8 mouse cellular contexts compared by ENCODE assay signal in genomic region chr3:113630564-113630963, GRCm38 (mm10). TPM values are rescaled to one million over a fixed set of nuclear protein-coding genes. Genes with fewer than 3 reads are reported as not detected.
A peak's percentile ranks its signal among the peaks of the same experiment; 100 is the strongest.
DNase-seq lines count a peak whose midpoint lies in the region; ATAC-seq and TF ChIP-seq lines count a peak whose summit lies in the region.

No protein-coding gene starts in this region.

- peak; percentile 13; the same call in 1 of the 2 replicates for ATAC-seq in kidney, embryonic 15.5 days (replicated peaks; ENCODE audit: low FRiP score)
- peak; percentile 43; the same call in 1 of the 2 replicates for ATAC-seq in G1E (ENCODE audit: extremely low read depth, insufficient number of reproducible peaks, low FRiP score, poor library complexity, severe bottlenecking)
- ATAC-seq in embryonic facial prominence, embryonic 15.5 days (ENCODE audit: insufficient number of reproducible peaks, low FRiP score, low TSS enrichment, low read depth) = no peak
- ATAC-seq in intestine, embryonic 16.5 days = peak; percentile 8; the same call in 1 of the 2 replicates
- ATAC-seq in midbrain, postnatal 0 days (ENCODE audit: low FRiP score) = peak; percentile 33; the same call in 1 of the 2 replicates

- no peak for DNase-seq in kidney, postnatal 14 days
- DNase-seq in G1E (ENCODE audit: low spot score) = peak; percentile 6
- peak; percentile 23 for DNase-seq in midbrain, postnatal 0 days (ENCODE audit: low spot score)
- DNase-seq in urinary bladder, postnatal 4 days (ENCODE audit: low spot score in 2 of 2) = no peak
- DNase-seq in frontal cortex, postnatal 14 days (ENCODE audit: low spot score in 2 of 2) = no peak

- peak overlapping the region; percentile 83 for H3K9ac ChIP-seq in kidney, embryonic 15.5 days
- peak overlapping the region; percentile 83 for H3K9ac ChIP-seq in embryonic facial prominence, embryonic 15.5 days
- H3K9ac ChIP-seq in intestine, embryonic 16.5 days (ENCODE audit: low read depth, low read length) = peak overlapping the region; percentile 92
- peak overlapping the region; percentile 92 for H3K9ac ChIP-seq in midbrain, postnatal 0 days (replicated peaks; ENCODE audit: low read length, poor library complexity, severe bottlenecking)

- peak overlapping the region; percentile 100 for H3K27ac ChIP-seq in kidney, embryonic 15.5 days
- peak overlapping the region; percentile 100 for H3K27ac ChIP-seq in embryonic facial prominence, embryonic 15.5 days (replicated peaks)
- H3K27ac ChIP-seq in intestine, embryonic 16.5 days (ENCODE audit: low read length) = peak overlapping the region; percentile 100
- H3K27ac ChIP-seq in midbrain, postnatal 0 days (ENCODE audit: low read depth, low read length) = peak overlapping the region; percentile 99

- WGBS in kidney, embryonic 15.5 days = 13% methylated on average over 13 of the region's 13 CpGs
- 14% methylated on average over 13 of the region's 13 CpGs for WGBS in embryonic facial prominence, embryonic 15.5 days
- WGBS in intestine, embryonic 16.5 days = 7% methylated on average over 13 of the region's 13 CpGs
- 13% methylated on average over 13 of the region's 13 CpGs for WGBS in midbrain, postnatal 0 days

- H3K4me2 ChIP-seq in kidney, embryonic 15.5 days = peak overlapping the region; percentile 69
- H3K4me2 ChIP-seq in embryonic facial prominence, embryonic 15.5 days (replicated peaks) = peak overlapping the region; percentile 60
- peak overlapping the region; percentile 62 for H3K4me2 ChIP-seq in intestine, embryonic 16.5 days (ENCODE audit: low read depth, low read length)
- peak overlapping the region; percentile 66 for H3K4me2 ChIP-seq in midbrain, postnatal 0 days (ENCODE audit: low read depth, low read length, poor library complexity, severe bottlenecking)

- peaks cover 8% of the 10 kb centered on the region for H3K4me1 ChIP-seq in kidney, embryonic 15.5 days
- peaks cover 15% of the 10 kb centered on the region for H3K4me1 ChIP-seq in G1E (ENCODE audit: insufficient read depth, low read depth, low read length)
- peaks cover 6% of the 10 kb centered on the region; the same call in 1 of the 2 replicates for H3K4me1 ChIP-seq in embryonic facial prominence, embryonic 15.5 days
- H3K4me1 ChIP-seq in intestine, embryonic 16.5 days (ENCODE audit: control insufficient read depth, insufficient read depth, low read length) = 0 out of 2 replicates have a peak, but pooled peaks cover 2% of the 10 kb centered on the region
- H3K4me1 ChIP-seq in midbrain, postnatal 0 days (ENCODE audit: insufficient read depth, low read length) = no peaks in the 10 kb centered on the region

- H3K36me3 ChIP-seq in kidney, embryonic 15.5 days = peaks cover 13% of the 10 kb centered on the region
- H3K36me3 ChIP-seq in G1E (replicated peaks) = peaks cover 11% of the 10 kb centered on the region
- peaks cover 5% of the 10 kb centered on the region; the same call in 1 of the 2 replicates for H3K36me3 ChIP-seq in embryonic facial prominence, embryonic 15.5 days
- no peaks in the 10 kb centered on the region for H3K36me3 ChIP-seq in intestine, embryonic 16.5 days (ENCODE audit: control insufficient read depth, insufficient read depth, low read length)
- H3K36me3 ChIP-seq in midbrain, postnatal 0 days (ENCODE audit: insufficient read depth, low read length) = peaks cover 2% of the 10 kb centered on the region; the same call in 1 of the 2 replicates

- no peaks in the 10 kb centered on the region for H3K9me3 ChIP-seq in kidney, embryonic 15.5 days (replicated peaks)
- no peaks in the 10 kb centered on the region for H3K9me3 ChIP-seq in G1E (replicated peaks)
- no peaks in the 10 kb centered on the region for H3K9me3 ChIP-seq in embryonic facial prominence, embryonic 15.5 days (replicated peaks)
- H3K9me3 ChIP-seq in intestine, embryonic 16.5 days (ENCODE audit: control insufficient read depth, low read length) = no peaks in the 10 kb centered on the region
- H3K9me3 ChIP-seq in midbrain, postnatal 0 days (ENCODE audit: low read length) = no peaks in the 10 kb centered on the region

- no peaks in the 10 kb centered on the region for H3K27me3 ChIP-seq in kidney, embryonic 15.5 days
- H3K27me3 ChIP-seq in G1E (ENCODE audit: insufficient read depth, low read length) = no peaks in the 10 kb centered on the region
- H3K27me3 ChIP-seq in embryonic facial prominence, embryonic 15.5 days = no peaks in the 10 kb centered on the region
- H3K27me3 ChIP-seq in intestine, embryonic 16.5 days (replicated peaks; ENCODE audit: control insufficient read depth, insufficient read depth, low read length) = no peaks in the 10 kb centered on the region
- H3K27me3 ChIP-seq in midbrain, postnatal 0 days (ENCODE audit: insufficient read depth, low read length) = no peaks in the 10 kb centered on the region

- no peak for TF ChIP-seq CTCF in G1E (IDR thresholded peaks at IDR 0.05; ENCODE audit: low read depth, low read length)
- peak; percentile 23; the same call in 1 of the 2 replicates for TF ChIP-seq CTCF in midbrain, postnatal 0 days (IDR thresholded peaks at IDR 0.05)

- peak overlapping the region; percentile 82 for H3K4me3 ChIP-seq in kidney, embryonic 15.5 days (replicated peaks)
- H3K4me3 ChIP-seq in G1E (ENCODE audit: low read depth, low read length) = peak overlapping the region; percentile 82
- peak overlapping the region; percentile 64 for H3K4me3 ChIP-seq in embryonic facial prominence, embryonic 15.5 days (replicated peaks)
- peak overlapping the region; percentile 81 for H3K4me3 ChIP-seq in intestine, embryonic 16.5 days (ENCODE audit: low read length)
- H3K4me3 ChIP-seq in midbrain, postnatal 0 days (ENCODE audit: low read depth, low read length) = peak overlapping the region; percentile 74

RNA-seq across cellular contexts. Expression of gene Rnpc3, which starts 0.6 kb away (rescaled TPM):
- polyA plus RNA-seq in kidney, embryonic 15.5 days (2015; fragmentation: Nextera tagmentation; extraction: Ambion mirVana) = 35.2 and 40.5 TPM in 2 replicates
- total RNA-seq in G1E (2014; fragmentation: Nextera tagmentation) = 57.8 and 63.0 TPM in 2 replicates
- total RNA-seq in G1E (2017) = 57.4 and 72.2 TPM in 2 replicates
- 9.3 and 11.3 TPM in 2 replicates for polyA plus RNA-seq in G1E (2012)
- 32.8 and 33.2 TPM in 2 replicates for polyA plus RNA-seq in embryonic facial prominence, embryonic 15.5 days (2015; fragmentation: Nextera tagmentation; extraction: Ambion mirVana)
- 25.5 and 26.0 TPM in 2 replicates for polyA plus RNA-seq in intestine, embryonic 16.5 days (2015; fragmentation: Nextera tagmentation; extraction: Ambion mirVana)
- 38.0 and 54.5 TPM in 2 replicates for total RNA-seq in midbrain, postnatal 0 days (2014; rRNA removed)
- 55.7 and 63.6 TPM in 2 replicates for polyA plus RNA-seq in midbrain, postnatal 0 days (2015; fragmentation: Nextera tagmentation; extraction: Ambion mirVana)

RNA-seq across cellular contexts. Expression of gene Amy1, which starts 24.1 kb away (rescaled TPM):
- 1.2 and 1.8 TPM in 2 replicates for polyA plus RNA-seq in kidney, embryonic 15.5 days (2015; fragmentation: Nextera tagmentation; extraction: Ambion mirVana)
- total RNA-seq in G1E (2014; fragmentation: Nextera tagmentation) (0.60 and 4.5 TPM in 2 replicates), G1E (2017) (2.3 and 2.7 TPM in 2 replicates)
- 0.06 and 0.13 TPM in 2 replicates for polyA plus RNA-seq in G1E (2012)
- polyA plus RNA-seq in embryonic facial prominence, embryonic 15.5 days (2015; fragmentation: Nextera tagmentation; extraction: Ambion mirVana) = 0.20 and 1.8 TPM in 2 replicates
- polyA plus RNA-seq in intestine, embryonic 16.5 days (2015; fragmentation: Nextera tagmentation; extraction: Ambion mirVana) = 1.5 and 3.1 TPM in 2 replicates
- 35.1 and 43.2 TPM in 2 replicates for total RNA-seq in midbrain, postnatal 0 days (2014; rRNA removed)
- 32.9 and 36.1 TPM in 2 replicates for polyA plus RNA-seq in midbrain, postnatal 0 days (2015; fragmentation: Nextera tagmentation; extraction: Ambion mirVana)

Comparison
In these comparisons a context has a peak if more than half of its experiments do, and no peak if none do; other contexts are left out.
1. DNase-seq: peak in G1E (single experiment) and midbrain, postnatal 0 days (single experiment); none in kidney, postnatal 14 days (single experiment), urinary bladder, postnatal 4 days (0 of 2) and frontal cortex, postnatal 14 days (0 of 2).
2. Peak in every context shown above with its lines, with median percentiles within 50 percentile points of each other: H3K27ac ChIP-seq, H3K4me2 ChIP-seq, H3K4me3 ChIP-seq and H3K9ac ChIP-seq.